In the genomic region with DNA sequence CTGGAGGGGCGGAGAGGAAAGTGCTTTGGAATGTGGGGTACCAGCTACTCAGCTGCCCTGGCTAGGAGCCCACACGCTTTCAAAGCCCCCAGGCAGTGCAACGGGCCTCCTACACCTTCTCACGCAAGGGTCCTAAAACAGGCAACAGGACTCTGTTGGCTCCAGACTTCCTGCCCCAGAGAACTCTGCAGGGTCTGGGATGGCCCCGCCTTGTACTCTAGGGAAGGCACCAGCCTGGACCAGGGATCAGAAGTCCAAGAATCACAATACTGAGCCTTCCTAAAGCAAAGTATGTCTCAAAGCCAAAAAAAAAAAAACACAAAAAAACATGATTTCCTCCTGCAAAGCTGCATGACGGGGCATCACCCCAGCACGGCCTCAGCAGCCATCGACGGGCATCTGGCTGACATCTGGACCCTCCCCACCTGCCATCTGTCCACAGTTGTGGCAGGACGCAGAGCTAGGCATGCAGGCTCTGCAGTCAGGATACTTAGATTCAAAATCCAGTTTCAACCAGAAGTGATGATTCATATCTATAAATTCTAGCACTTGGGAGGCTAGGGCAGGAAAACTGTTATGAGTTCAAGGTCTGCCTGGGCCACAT, we compare ENCODE assay signal across 14 mouse cellular contexts.
DNase-seq lines count a peak whose midpoint lies in the region; ATAC-seq and TF ChIP-seq lines count a peak whose summit lies in the region.
"Had no signal": no experiment of that assay in that cellular context is flagged by ENCODE, and none has a peak within 500 bp of the region (broad histone marks: within the 10 kb centered on the region; RNA-seq: fewer than 3 reads in every experiment).

No protein-coding gene starts in this region.

- no peaks in the 10 kb centered on the region for H3K36me3 ChIP-seq in liver, adult 2 months (ENCODE audit: control insufficient read depth, insufficient read depth, low read length)
- no peaks in the 10 kb centered on the region for H3K36me3 ChIP-seq in liver, embryonic 11.5 days (ENCODE audit: control insufficient read depth, insufficient read depth, low read length)
- 0 out of 2 replicates have a peak, but pooled peaks cover 4% of the 10 kb centered on the region for H3K36me3 ChIP-seq in intestine, postnatal 0 days (ENCODE audit: control insufficient read depth, insufficient read depth)
- no peaks in the 10 kb centered on the region for H3K36me3 ChIP-seq in limb, embryonic 14.5 days (ENCODE audit: control insufficient read depth, insufficient read depth, low read length)
- H3K36me3 ChIP-seq: midbrain, embryonic 13.5 days had no signal

- no peak overlapping the region for H3K4me3 ChIP-seq in liver, adult 2 months (ENCODE audit: insufficient read depth, low read depth, low read length)
- H3K4me3 ChIP-seq in liver, embryonic 11.5 days (ENCODE audit: low read depth, low read length), result no peak overlapping the region
- no peak overlapping the region for H3K4me3 ChIP-seq in intestine, postnatal 0 days (ENCODE audit: low read depth, low read length)
- H3K4me3 ChIP-seq in limb, embryonic 14.5 days (replicated peaks; ENCODE audit: low read length), result no peak overlapping the region
- H3K4me3 ChIP-seq: midbrain, embryonic 13.5 days had no signal

- no peaks in the 10 kb centered on the region for H3K27me3 ChIP-seq in liver, adult 2 months (ENCODE audit: control insufficient read depth, insufficient read depth, low read length)
- peaks cover 3% of the 10 kb centered on the region; the same call in 1 of the 2 replicates for H3K27me3 ChIP-seq in liver, embryonic 11.5 days (replicated peaks; ENCODE audit: control insufficient read depth, insufficient read depth, low read length)
- H3K27me3 ChIP-seq in intestine, postnatal 0 days (replicated peaks; ENCODE audit: control insufficient read depth, insufficient read depth, low read length), result no peaks in the 10 kb centered on the region
- no peaks in the 10 kb centered on the region for H3K27me3 ChIP-seq in limb, embryonic 14.5 days (ENCODE audit: control insufficient read depth, insufficient read depth, low read length)
- H3K27me3 ChIP-seq: midbrain, embryonic 13.5 days; Patski had no signal

- H3K79me2 ChIP-seq in liver, adult 2 months (ENCODE audit: control insufficient read depth, insufficient read depth, low read length), result peaks cover 13% of the 10 kb centered on the region; the same call in 1 of the 2 replicates

- H3K4me1 ChIP-seq in liver, adult 2 months (ENCODE audit: control insufficient read depth, insufficient read depth, low read length), result peaks cover 54% of the 10 kb centered on the region
- peaks cover 15% of the 10 kb centered on the region for H3K4me1 ChIP-seq in liver, embryonic 11.5 days (replicated peaks; ENCODE audit: control insufficient read depth, insufficient read depth, low read length)
- H3K4me1 ChIP-seq in intestine, postnatal 0 days (replicated peaks; ENCODE audit: control insufficient read depth, insufficient read depth, low read length), result peaks cover 4% of the 10 kb centered on the region
- H3K4me1 ChIP-seq in limb, embryonic 14.5 days (ENCODE audit: control insufficient read depth, insufficient read depth, low read length), result peaks cover 36% of the 10 kb centered on the region

- no peak for TF ChIP-seq POLR2A in liver, adult 2 months (IDR thresholded peaks at IDR 0.05; ENCODE audit: extremely low read depth, insufficient read depth, low read length)
- TF ChIP-seq POLR2A in limb, embryonic 14.5 days (IDR thresholded peaks at IDR 0.05; ENCODE audit: borderline replicate concordance, extremely low read depth, insufficient read depth, insufficient read length), result no peak

- no peak overlapping the region for H3K9ac ChIP-seq in liver, adult 2 months (ENCODE audit: low read depth, low read length)
- H3K9ac ChIP-seq in liver, embryonic 11.5 days (ENCODE audit: low read depth, low read length), result no peak overlapping the region
- H3K9ac ChIP-seq in intestine, postnatal 0 days (ENCODE audit: low read depth, low read length), result no peak overlapping the region
- peak overlapping the region; percentile 36; the same call in 1 of the 2 replicates for H3K9ac ChIP-seq in limb, embryonic 14.5 days (ENCODE audit: low read depth, low read length, severe bottlenecking)
- H3K9ac ChIP-seq: midbrain, embryonic 13.5 days had no signal

- WGBS in liver, adult 2 months, result 77% methylated on average over 10 of the region's 10 CpGs
- 54% methylated on average over 10 of the region's 10 CpGs for WGBS in liver, embryonic 11.5 days
- WGBS in intestine, postnatal 0 days, result 54% methylated on average over 10 of the region's 10 CpGs
- 13% methylated on average over 10 of the region's 10 CpGs for WGBS in limb, embryonic 14.5 days

- H3K4me2 ChIP-seq in liver, embryonic 11.5 days, result no peak overlapping the region
- H3K4me2 ChIP-seq in intestine, postnatal 0 days (replicated peaks; ENCODE audit: low read depth), result peak overlapping the region; percentile 39; the same call in 1 of the 2 replicates
- no peak overlapping the region for H3K4me2 ChIP-seq in limb, embryonic 14.5 days (replicated peaks; ENCODE audit: low read depth, low read length, severe bottlenecking)
- H3K4me2 ChIP-seq: midbrain, embryonic 13.5 days had no signal

- TF ChIP-seq CTCF in liver, adult 2 months (IDR thresholded peaks at IDR 0.05; ENCODE audit: low read depth, low read length), result no peak
- TF ChIP-seq CTCF in intestine, postnatal 0 days (IDR thresholded peaks at IDR 0.05; ENCODE audit: low read depth), result no peak

- peak; percentile 55 for DNase-seq in embryo, embryonic 10 days (ENCODE audit: low spot score)
- no peak for DNase-seq in embryo, embryonic 10.5 days (ENCODE audit: low spot score)
- no peak for DNase-seq in liver, adult 2 months (ENCODE audit: extremely low read depth, low read depth, low spot score)
- DNase-seq in liver, embryonic 11.5 days (ENCODE audit: low spot score), result no peak
- no peak for DNase-seq in limb, embryonic 14.5 days (ENCODE audit: low spot score)
- no peak for DNase-seq in cerebellum, adult 18-20 months
- DNase-seq in layer of hippocampus, adult 18-20 months (ENCODE audit: low spot score in 2 of 2), result no peak
- DNase-seq: B cell, adult 2 months; cerebellum, adult 2 months; lung, adult 2 months; thymus, postnatal 4 days had no signal

- peak overlapping the region; percentile 62 for H3K27ac ChIP-seq in liver, adult 2 months (replicated peaks; ENCODE audit: insufficient read depth, low read depth, low read length)
- no peak overlapping the region for H3K27ac ChIP-seq in liver, embryonic 11.5 days (ENCODE audit: low read depth, low read length)
- H3K27ac ChIP-seq in intestine, postnatal 0 days (ENCODE audit: low read depth, low read length), result peak overlapping the region; percentile 71
- H3K27ac ChIP-seq in limb, embryonic 14.5 days (replicated peaks; ENCODE audit: low read depth, low read length), result no peak overlapping the region
- H3K27ac ChIP-seq: midbrain, embryonic 13.5 days had no signal

- no peaks in the 10 kb centered on the region for H3K9me3 ChIP-seq in liver, embryonic 11.5 days (ENCODE audit: control insufficient read depth, low read length)
- no peaks in the 10 kb centered on the region for H3K9me3 ChIP-seq in intestine, postnatal 0 days (ENCODE audit: control insufficient read depth)
- no peaks in the 10 kb centered on the region for H3K9me3 ChIP-seq in limb, embryonic 14.5 days (ENCODE audit: control insufficient read depth, low read length)
- H3K9me3 ChIP-seq: midbrain, embryonic 13.5 days had no signal

- ATAC-seq in liver, embryonic 11.5 days (replicated peaks; ENCODE audit: low FRiP score), result no peak
- peak; percentile 67 for ATAC-seq in intestine, postnatal 0 days
- ATAC-seq in limb, embryonic 14.5 days (ENCODE audit: low FRiP score, low read depth), result no peak
- ATAC-seq: midbrain, embryonic 13.5 days; Patski had no signal

Comparison
In these comparisons a context has a peak if more than half of its experiments do, and no peak if none do; other contexts are left out.
1. H3K27ac ChIP-seq: peak in liver, adult 2 months (single experiment) and intestine, postnatal 0 days (single experiment); none in liver, embryonic 11.5 days (single experiment) and limb, embryonic 14.5 days (single experiment).